Comparison of ENCODE assay signal across 12 mouse cellular contexts in the genomic region with DNA sequence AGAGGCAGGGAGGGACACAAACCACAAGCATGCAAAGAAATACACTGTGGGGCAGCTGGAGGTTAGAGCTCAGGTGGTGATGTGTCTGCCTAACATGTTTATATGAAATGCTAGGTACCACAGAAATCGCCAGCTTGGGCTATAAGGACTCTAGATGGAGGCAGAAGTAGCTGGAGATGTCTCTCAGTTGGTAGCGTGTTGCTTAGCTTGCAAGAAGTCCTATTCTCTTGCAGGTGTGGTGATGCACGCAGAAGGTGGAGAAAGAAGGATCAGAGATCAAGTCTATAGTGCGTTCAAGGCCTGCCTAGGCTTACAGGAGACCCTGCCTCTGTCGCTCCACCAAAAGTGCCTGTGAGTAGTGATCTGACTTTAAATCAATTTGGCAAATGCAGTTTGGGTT. TPM values are rescaled to one million over a fixed set of nuclear protein-coding genes. Genes with fewer than 3 reads are reported as not detected.
DNase-seq lines count a peak whose midpoint lies in the region; ATAC-seq and TF ChIP-seq lines count a peak whose summit lies in the region.
"Had no signal": no experiment of that assay in that cellular context is flagged by ENCODE, and none has a peak within 500 bp of the region (broad histone marks: within the 10 kb centered on the region; RNA-seq: fewer than 3 reads in every experiment).

No protein-coding gene starts in this region.

- ATAC-seq in heart, embryonic 15.5 days (replicated peaks; ENCODE audit: insufficient number of reproducible peaks, insufficient read depth, low FRiP score, low read depth): no peak
- no peak for ATAC-seq in G1E (ENCODE audit: extremely low read depth, insufficient number of reproducible peaks, low FRiP score, poor library complexity, severe bottlenecking)
- ATAC-seq in hindbrain, embryonic 13.5 days (ENCODE audit: low FRiP score): no peak
- ATAC-seq in midbrain, embryonic 12.5 days (ENCODE audit: low FRiP score, low read depth): no peak
- no peak for ATAC-seq in erythroid progenitor cell, adult 5-6 weeks (replicated peaks; ENCODE audit: low FRiP score, poor library complexity, severe bottlenecking)

- no peaks in the 10 kb centered on the region for H3K36me3 ChIP-seq in heart, embryonic 15.5 days
- H3K36me3 ChIP-seq in G1E (replicated peaks): peaks cover 17% of the 10 kb centered on the region
- H3K36me3 ChIP-seq in hindbrain, embryonic 13.5 days: peaks cover 10% of the 10 kb centered on the region; the same call in 1 of the 2 replicates
- H3K36me3 ChIP-seq in midbrain, embryonic 12.5 days: 0 out of 2 replicates have a peak, but pooled peaks cover 4% of the 10 kb centered on the region

- no peak for TF ChIP-seq CTCF in G1E (IDR thresholded peaks at IDR 0.05; ENCODE audit: low read depth, low read length)

- H3K4me3 ChIP-seq in heart, embryonic 15.5 days: no peak overlapping the region
- peak overlapping the region; percentile 85; the same call in 1 of the 2 replicates for H3K4me3 ChIP-seq in G1E (ENCODE audit: low read depth, low read length)
- H3K4me3 ChIP-seq in hindbrain, embryonic 13.5 days: peak overlapping the region; percentile 74
- 0 out of 2 replicates have a peak overlapping the region, but pooled peaks have one; percentile 73 for H3K4me3 ChIP-seq in midbrain, embryonic 12.5 days

- peaks cover 35% of the 10 kb centered on the region for H3K4me1 ChIP-seq in heart, embryonic 15.5 days (replicated peaks)
- H3K4me1 ChIP-seq in G1E (ENCODE audit: insufficient read depth, low read depth, low read length): peaks cover 68% of the 10 kb centered on the region
- peaks cover 35% of the 10 kb centered on the region for H3K4me1 ChIP-seq in hindbrain, embryonic 13.5 days (replicated peaks)
- H3K4me1 ChIP-seq in midbrain, embryonic 12.5 days: peaks cover 25% of the 10 kb centered on the region

- no peak overlapping the region; the same call in 1 of the 2 replicates for H3K9ac ChIP-seq in heart, embryonic 15.5 days
- peak overlapping the region; percentile 91 for H3K9ac ChIP-seq in hindbrain, embryonic 13.5 days
- 0 out of 2 replicates have a peak overlapping the region, but pooled peaks have one; percentile 85 for H3K9ac ChIP-seq in midbrain, embryonic 12.5 days (replicated peaks)

- intact Hi-C loops in heart, postnatal 10 days (cut with DNase I): no loop called here

- WGBS in heart, embryonic 15.5 days: 73% methylated on average over 5 of the region's 5 CpGs
- whole genome bisulfite sequencing in hindbrain, embryonic 13.5 days: 82% methylated on average over 5 of the region's 5 CpGs
- WGBS in midbrain, embryonic 12.5 days: 81% methylated on average over 5 of the region's 5 CpGs

- H3K4me2 ChIP-seq in heart, embryonic 15.5 days: peak overlapping the region; percentile 81
- H3K4me2 ChIP-seq in hindbrain, embryonic 13.5 days: peak overlapping the region; percentile 94
- peak overlapping the region; percentile 80 for H3K4me2 ChIP-seq in midbrain, embryonic 12.5 days (replicated peaks)

- H3K27me3 ChIP-seq in heart, embryonic 15.5 days: no peaks in the 10 kb centered on the region
- H3K27me3 ChIP-seq in G1E (ENCODE audit: insufficient read depth, low read length): no peaks in the 10 kb centered on the region
- no peaks in the 10 kb centered on the region for H3K27me3 ChIP-seq in hindbrain, embryonic 13.5 days
- no peaks in the 10 kb centered on the region for H3K27me3 ChIP-seq in midbrain, embryonic 12.5 days

- DNase-seq in heart, postnatal 10 days: no peak
- DNase-seq in G1E (ENCODE audit: low spot score): no peak
- no peak for DNase-seq in spleen, postnatal 14 days (ENCODE audit: low spot score in 2 of 2)
- no peak for DNase-seq in right cerebral cortex, adult 18-20 months

- H3K9me3 ChIP-seq in heart, embryonic 15.5 days (replicated peaks): no peaks in the 10 kb centered on the region
- H3K9me3 ChIP-seq in G1E (replicated peaks): no peaks in the 10 kb centered on the region
- no peaks in the 10 kb centered on the region for H3K9me3 ChIP-seq in hindbrain, embryonic 13.5 days
- no peaks in the 10 kb centered on the region for H3K9me3 ChIP-seq in midbrain, embryonic 12.5 days

- peak overlapping the region; percentile 100 for H3K27ac ChIP-seq in heart, embryonic 15.5 days
- peak overlapping the region; percentile 99 for H3K27ac ChIP-seq in hindbrain, embryonic 13.5 days
- H3K27ac ChIP-seq in midbrain, embryonic 12.5 days (replicated peaks): peak overlapping the region; percentile 98

RNA-seq across cellular contexts. Expression of a gene that starts 1.5 kb away (rescaled TPM):
- 39.7 and 48.4 TPM in 2 replicates for polyA plus RNA-seq in heart, embryonic 15.5 days (2015; fragmentation: Nextera tagmentation; extraction: Ambion mirVana)
- 10 to 100 TPM; 40.4 to 45.2 TPM for total RNA-seq in heart, postnatal 10 days (2021)
- total RNA-seq in G1E (2014; fragmentation: Nextera tagmentation) (52.6 and 60.2 TPM in 2 replicates), G1E (2017) (9.6 and 10.0 TPM in 2 replicates)
- 158 and 177 TPM in 2 replicates for polyA plus RNA-seq in G1E (2012)
- polyA plus RNA-seq in hindbrain, embryonic 13.5 days (2015; fragmentation: Nextera tagmentation; extraction: Ambion mirVana): 49.9 and 50.6 TPM in 2 replicates
- 50.9 and 52.7 TPM in 2 replicates for polyA plus RNA-seq in midbrain, embryonic 12.5 days (2016; fragmentation: Nextera tagmentation; extraction: Ambion mirVana)
- total RNA-seq in erythroid progenitor cell, adult 5-6 weeks (2015; ENCODE audit: low replicate concordance): 22.0 and 25.2 TPM in 2 replicates
- 3.5 and 6.0 TPM in 2 replicates for total RNA-seq in erythroid progenitor cell, adult 5-6 weeks (2017; ENCODE audit: low replicate concordance)

RNA-seq across cellular contexts. Expression of a gene that starts 20.2 kb away (rescaled TPM):
- polyA plus RNA-seq in heart, embryonic 15.5 days (2015; fragmentation: Nextera tagmentation; extraction: Ambion mirVana): 0.43 and 0.45 TPM in 2 replicates
- total RNA-seq in heart, postnatal 10 days (2021): under 1 TPM in 1 of 2 experiments, not detected in 1; 0.64 TPM
- total RNA-seq in G1E (2014; fragmentation: Nextera tagmentation) (not detected in 2 replicates), G1E (2017) (not detected in 2 replicates)
- not detected in 2 replicates for polyA plus RNA-seq in G1E (2012)
- polyA plus RNA-seq in hindbrain, embryonic 13.5 days (2015; fragmentation: Nextera tagmentation; extraction: Ambion mirVana): not detected in 2 replicates
- 0.56 TPM in 1 of 2 replicates, not detected in the other for polyA plus RNA-seq in midbrain, embryonic 12.5 days (2016; fragmentation: Nextera tagmentation; extraction: Ambion mirVana)
- not detected in 2 replicates for total RNA-seq in erythroid progenitor cell, adult 5-6 weeks (2015; ENCODE audit: low replicate concordance)
- total RNA-seq in erythroid progenitor cell, adult 5-6 weeks (2017; ENCODE audit: low replicate concordance): not detected in 2 replicates
- total RNA-seq: left cerebral cortex, postnatal 4 days had no signal
- polyA plus RNA-seq: CD4-positive, CD25-positive, alpha-beta regulatory T cell, adult 4 months; erythroblast, embryonic 14.5 days had no signal

RNA-seq across cellular contexts. Expression of a gene that starts 23.9 kb away (rescaled TPM):
- 0.53 TPM in 1 of 2 replicates, not detected in the other for polyA plus RNA-seq in heart, embryonic 15.5 days (2015; fragmentation: Nextera tagmentation; extraction: Ambion mirVana)
- total RNA-seq in heart, postnatal 10 days (2021): not detected
- total RNA-seq in G1E (2014; fragmentation: Nextera tagmentation): not detected in 2 replicates
- 1.3 and 1.4 TPM in 2 replicates for total RNA-seq in G1E (2017)
- 6.3 and 8.2 TPM in 2 replicates for polyA plus RNA-seq in G1E (2012)
- polyA plus RNA-seq in hindbrain, embryonic 13.5 days (2015; fragmentation: Nextera tagmentation; extraction: Ambion mirVana): not detected in 2 replicates
- 0.10 TPM in 1 of 2 replicates, not detected in the other for polyA plus RNA-seq in midbrain, embryonic 12.5 days (2016; fragmentation: Nextera tagmentation; extraction: Ambion mirVana)
- total RNA-seq in erythroid progenitor cell, adult 5-6 weeks (2015; ENCODE audit: low replicate concordance): 1.3 TPM in 1 of 2 replicates, not detected in the other
- total RNA-seq in erythroid progenitor cell, adult 5-6 weeks (2017; ENCODE audit: low replicate concordance): not detected in 2 replicates
- total RNA-seq: adrenal gland, postnatal 4 days; left cerebral cortex, postnatal 4 days had no signal
- polyA plus RNA-seq: CD4-positive, CD25-positive, alpha-beta regulatory T cell, adult 4 months had no signal

RNA-seq across cellular contexts. Expression of a gene that starts 24.0 kb away (rescaled TPM):
- 15.1 and 24.5 TPM in 2 replicates for polyA plus RNA-seq in heart, embryonic 15.5 days (2015; fragmentation: Nextera tagmentation; extraction: Ambion mirVana)
- 1 to 10 TPM; 6.3 to 8.2 TPM for total RNA-seq in heart, postnatal 10 days (2021)
- 207 and 231 TPM in 2 replicates for total RNA-seq in G1E (2014; fragmentation: Nextera tagmentation)
- total RNA-seq in G1E (2017): 32.7 and 34.1 TPM in 2 replicates
- polyA plus RNA-seq in G1E (2012): 1,400 and 1,821 TPM in 2 replicates
- 3.8 and 4.5 TPM in 2 replicates for polyA plus RNA-seq in hindbrain, embryonic 13.5 days (2015; fragmentation: Nextera tagmentation; extraction: Ambion mirVana)
- polyA plus RNA-seq in midbrain, embryonic 12.5 days (2016; fragmentation: Nextera tagmentation; extraction: Ambion mirVana): 8.2 and 9.3 TPM in 2 replicates
- total RNA-seq in erythroid progenitor cell, adult 5-6 weeks (2015; ENCODE audit: low replicate concordance): 17.7 and 21.4 TPM in 2 replicates
- 0.26 and 7.1 TPM in 2 replicates for total RNA-seq in erythroid progenitor cell, adult 5-6 weeks (2017; ENCODE audit: low replicate concordance)

RNA-seq across cellular contexts. Expression of a gene that starts 33.1 kb away (rescaled TPM):
- polyA plus RNA-seq in heart, embryonic 15.5 days (2015; fragmentation: Nextera tagmentation; extraction: Ambion mirVana): 32.0 and 40.4 TPM in 2 replicates
- 10 to 100 TPM; 63.9 to 68.5 TPM for total RNA-seq in heart, postnatal 10 days (2021)
- total RNA-seq in G1E (2014; fragmentation: Nextera tagmentation) (not detected in 2 replicates), G1E (2017) (0.11 TPM in 1 of 2 replicates, not detected in the other)
- not detected in 2 replicates for polyA plus RNA-seq in G1E (2012)
- polyA plus RNA-seq in hindbrain, embryonic 13.5 days (2015; fragmentation: Nextera tagmentation; extraction: Ambion mirVana): 9.5 and 11.0 TPM in 2 replicates
- polyA plus RNA-seq in midbrain, embryonic 12.5 days (2016; fragmentation: Nextera tagmentation; extraction: Ambion mirVana): 11.5 and 11.9 TPM in 2 replicates
- not detected in 2 replicates for total RNA-seq in erythroid progenitor cell, adult 5-6 weeks (2015; ENCODE audit: low replicate concordance)
- total RNA-seq in erythroid progenitor cell, adult 5-6 weeks (2017; ENCODE audit: low replicate concordance): not detected in 2 replicates
- polyA plus RNA-seq: CD4-positive, CD25-positive, alpha-beta regulatory T cell, adult 4 months had no signal
